Mouse (Mus musculus) MEL (cell line): ENCODE data around the gene Arhgap28. TPM values are rescaled to one million over a fixed set of nuclear protein-coding genes. Genes with fewer than 3 reads are reported as not detected.

ENCODE experiments used
- DNase-seq: peaks from one replicate; pipeline ENCODE4 v3.0.0; 2011; ENCODE audit warnings: low read depth, low spot score
- H3K27ac ChIP-seq: 2 replicates; pipeline ENCODE4 v1.5.1; 2012; ENCODE audit warnings: low read depth, mild to moderate bottlenecking, control low read depth, low read length, moderate library complexity; ENCODE audit not compliant: control insufficient read depth
- H3K27me3 ChIP-seq, 2 experiments: fragments of 150-350 bp in 1 of 2; sonication (generic) in 1 of 2; 2 replicates each; pipeline ENCODE4 v1.6.1; 2012; ENCODE audit warnings: low read length in 2 of 2, mild to moderate bottlenecking in 2 of 2, improper control_type of control experiment in 1 of 2, moderate library complexity in 1 of 2; ENCODE audit not compliant: insufficient read depth in 2 of 2, control insufficient read depth in 1 of 2
- H3K36me3 ChIP-seq, 2 experiments: 2 replicates each; pipeline ENCODE4 v1.6.1; 2012 to 2014; ENCODE audit warnings: low read length in 2 of 2, improper control_type of control experiment in 1 of 2, inconsistent platforms in 1 of 2, mild to moderate bottlenecking in 1 of 2; ENCODE audit not compliant: insufficient read depth in 2 of 2, control insufficient read depth in 1 of 2
- H3K4me1 ChIP-seq, 2 experiments: fragments of 150-350 bp in 1 of 2; sonication (generic) in 1 of 2; 2 replicates each; pipeline ENCODE4 v1.6.1; 2012; ENCODE audit warnings: low read length in 2 of 2, improper control_type of control experiment in 1 of 2, mild to moderate bottlenecking in 1 of 2; ENCODE audit not compliant: insufficient read depth in 2 of 2, control insufficient read depth in 1 of 2
- H3K4me3 ChIP-seq, 2 experiments: fragments of 150-350 bp in 1 of 2; sonication (generic) in 1 of 2; 2 replicates each; pipeline ENCODE4 v1.5.1; 2012; ENCODE audit warnings: low read depth in 2 of 2, low read length in 2 of 2, mild to moderate bottlenecking in 2 of 2, moderate library complexity in 2 of 2, control low read depth in 1 of 2, improper control_type of control experiment in 1 of 2; ENCODE audit not compliant: control insufficient read depth in 1 of 2, insufficient read depth in 1 of 2
- H3K79me2 ChIP-seq: 2 replicates; pipeline ENCODE4 v1.6.1; 2012; ENCODE audit warnings: mild to moderate bottlenecking, low read length, moderate library complexity; ENCODE audit not compliant: control insufficient read depth, poor library complexity, insufficient read depth
- H3K9ac ChIP-seq: 2 replicates; pipeline ENCODE4 v1.6.1; 2012; ENCODE audit warnings: low read depth, mild to moderate bottlenecking, control low read depth, low read length, moderate library complexity; ENCODE audit not compliant: control insufficient read depth, poor library complexity, severe bottlenecking
- H3K9me3 ChIP-seq: fragments of 150-350 bp; sonication (generic); replicated peaks from 2 replicates; pipeline ENCODE4 v1.6.1; 2012; ENCODE audit warnings: mild to moderate bottlenecking, low read length, improper control_type of control experiment, moderate library complexity; ENCODE audit not compliant: insufficient read depth
- CHD1 ChIP-seq: IDR thresholded peaks from 2 replicates; pipeline ENCODE4 v1.6.1; 2012; ENCODE audit warnings: low read depth, mild to moderate bottlenecking, inconsistent platforms, low read length, improper control_type of control experiment
- CTCF ChIP-seq, 3 experiments: IDR thresholded peaks in 2 of 3; conservative IDR thresholded peaks in 1 of 3; 2 replicates each; pipeline ENCODE4 v1.5.1; 2011 to 2012; ENCODE audit warnings: low read length in 3 of 3, low read depth in 2 of 3, mild to moderate bottlenecking in 2 of 3, improper control_type of control experiment in 1 of 3, inconsistent platforms in 1 of 3, mixed read lengths in 1 of 3, moderate library complexity in 1 of 3; ENCODE audit not compliant: control insufficient read depth in 1 of 3, insufficient read depth in 1 of 3, poor library complexity in 1 of 3, severe bottlenecking in 1 of 3
- E2F4 ChIP-seq: IDR thresholded peaks from 2 replicates; pipeline ENCODE4 v1.6.1; 2011; ENCODE audit warnings: low read depth, low read length, improper control_type of control experiment, borderline replicate concordance
- EP300 ChIP-seq, 2 experiments: IDR thresholded peaks; 2 replicates each; pipeline ENCODE4 v1.6.1; 2011; ENCODE audit warnings: improper control_type of control experiment in 2 of 2, low read length in 2 of 2, low read depth in 1 of 2, mild to moderate bottlenecking in 1 of 2
- ETS1 ChIP-seq: IDR thresholded peaks from 2 replicates; pipeline ENCODE4 v1.6.1; 2012; ENCODE audit warnings: low read depth, mild to moderate bottlenecking, inconsistent platforms, low read length, improper control_type of control experiment, moderate library complexity
- GABPA ChIP-seq: IDR thresholded peaks from 2 replicates; pipeline ENCODE4 v1.6.1; 2012; ENCODE audit warnings: low read depth, mild to moderate bottlenecking, inconsistent platforms, low read length, improper control_type of control experiment, moderate library complexity
- GATA1 ChIP-seq: IDR thresholded peaks from 2 replicates; pipeline ENCODE4 v1.6.1; 2011; ENCODE audit warnings: low read depth, low read length, improper control_type of control experiment
- JUND ChIP-seq: IDR thresholded peaks from 2 replicates; pipeline ENCODE4 v1.6.1; 2011; ENCODE audit warnings: low read depth, mild to moderate bottlenecking, improper control_type of control experiment, low read length
- MAZ ChIP-seq: IDR thresholded peaks from 2 replicates; pipeline ENCODE4 v1.6.1; 2012; ENCODE audit warnings: low read depth, mild to moderate bottlenecking, inconsistent platforms, low read length, improper control_type of control experiment
- NELFE ChIP-seq: IDR thresholded peaks from 2 replicates; pipeline ENCODE4 v1.6.1; 2011; ENCODE audit warnings: low read depth, low read length, improper control_type of control experiment
- POLR2A ChIP-seq, 2 experiments: IDR thresholded peaks; 2 replicates each; pipeline ENCODE4 v1.6.1; 2011 to 2012; ENCODE audit warnings: low read length in 2 of 2, mild to moderate bottlenecking in 2 of 2, control low read depth in 1 of 2, improper control_type of control experiment in 1 of 2, low read depth in 1 of 2, moderate library complexity in 1 of 2; ENCODE audit not compliant: control insufficient read depth in 1 of 2, insufficient read depth in 1 of 2, poor library complexity in 1 of 2
- POLR2AphosphoS2 ChIP-seq: IDR thresholded peaks from 2 replicates; pipeline ENCODE4 v1.6.1; 2011; ENCODE audit warnings: low read length, improper control_type of control experiment
- POLR2AphosphoS5 ChIP-seq: IDR thresholded peaks from 2 replicates; pipeline ENCODE4 v1.6.1; 2012; ENCODE audit warnings: low read depth, borderline replicate concordance, mild to moderate bottlenecking, inconsistent platforms, low read length, moderate library complexity, mixed read lengths
- SMC3 ChIP-seq: IDR thresholded peaks from 2 replicates; pipeline ENCODE4 v1.6.1; 2011; ENCODE audit warnings: low read depth, low read length, improper control_type of control experiment
- TBP ChIP-seq: IDR thresholded peaks from 2 replicates; pipeline ENCODE4 v1.8.0; 2011; ENCODE audit warnings: low read depth, low read length, improper control_type of control experiment
- TCF12 ChIP-seq: IDR thresholded peaks from 2 replicates; pipeline ENCODE4 v1.6.1; 2014; ENCODE audit warnings: low read depth, mild to moderate bottlenecking, inconsistent platforms, low read length, improper control_type of control experiment, moderate library complexity
- UBTF ChIP-seq: IDR thresholded peaks from 2 replicates; pipeline ENCODE4 v1.6.1; 2012; ENCODE audit warnings: low read depth, mild to moderate bottlenecking, inconsistent platforms, low read length, improper control_type of control experiment, moderate library complexity, borderline replicate concordance; ENCODE audit not compliant: insufficient read depth
- USF1 ChIP-seq: IDR thresholded peaks from 2 replicates; pipeline ENCODE4 v1.6.1; 2014; ENCODE audit warnings: low read depth, mild to moderate bottlenecking, inconsistent platforms, low read length, improper control_type of control experiment, moderate library complexity
- ZC3H11A ChIP-seq: IDR thresholded peaks from 2 replicates; pipeline ENCODE4 v1.6.1; 2012; ENCODE audit warnings: low read depth, mild to moderate bottlenecking, inconsistent platforms, low read length, improper control_type of control experiment
- ZKSCAN1 ChIP-seq: IDR thresholded peaks from 2 replicates; pipeline ENCODE4 v1.6.1; 2012; ENCODE audit warnings: low read depth, mild to moderate bottlenecking, inconsistent platforms, low read length, improper control_type of control experiment, moderate library complexity
- ZMIZ1 ChIP-seq: IDR thresholded peaks from 2 replicates; pipeline ENCODE4 v1.6.1; 2012; ENCODE audit warnings: low read depth, mild to moderate bottlenecking, inconsistent platforms, low read length, improper control_type of control experiment, moderate library complexity
- ZNF384 ChIP-seq: IDR thresholded peaks from 2 replicates; pipeline ENCODE4 v1.6.1; 2012; ENCODE audit warnings: low read depth, mild to moderate bottlenecking, inconsistent platforms, low read length, improper control_type of control experiment
- polyA plus RNA-seq, 2 experiments: library from polyadenylated mRNA; stranded (reverse) in 1 of 2; unstranded in 1 of 2; fragments of >175 nt in 1 of 2; fragments of >200 nt in 1 of 2; gene quantifications; 2 replicates each; pipeline versions ENCODE4 v1.2.1 to v1.2.4; 2012; ENCODE audit warnings: low replicate concordance in 2 of 2, low read depth in 1 of 2; ENCODE audit not compliant: insufficient read length in 2 of 2, insufficient read depth in 1 of 2, missing spikeins in 1 of 2
- total RNA-seq: library from RNA; depleted of rRNA; stranded (reverse); fragments of 300-350 nt; gene quantifications from 2 replicates; pipeline ENCODE4 v1.2.3, GENCODE M21; 2012

Arhgap28 gene
- total and polyA plus RNA-seq, 3 experiments: not detected

GRCm38 (mm10) chr17:67886326-67886725, 117.6 kb downstream of the Arhgap28 start:
- Histone ChIP-seq H3K27ac (no peak overlapping the region), H3K4me1 (no peaks in the 10 kb centered on the region), H3K27me3 (no peaks in the 10 kb centered on the region), H3K4me3 (no peak overlapping the region), H3K79me2 (no peaks in the 10 kb centered on the region), H3K36me3 (no peaks in the 10 kb centered on the region), H3K9me3 (no peaks in the 10 kb centered on the region), H3K9ac (no peak overlapping the region)
- DNase-seq: no peak
- TF ChIP-seq TCF12 (no peak), GABPA (no peak)

GRCm38 (mm10) chr17:67877599-67877998, 126.3 kb downstream of the Arhgap28 start:
- no peaks in the 10 kb centered on the region for H3K79me2 ChIP-seq
- H3K27ac ChIP-seq: no peak overlapping the region
- no peak overlapping the region for H3K4me3 ChIP-seq
- H3K27me3 ChIP-seq: no peaks in the 10 kb centered on the region
- H3K9me3 ChIP-seq: no peaks in the 10 kb centered on the region
- no peak for TF ChIP-seq POLR2AphosphoS2
- TF ChIP-seq ZMIZ1: no peak
- TF ChIP-seq JUND: no peak
- TF ChIP-seq CHD1: no peak
- no peak for TF ChIP-seq ZKSCAN1
- H3K4me1 ChIP-seq: no peaks in the 10 kb centered on the region
- no peak for DNase-seq
- no peaks in the 10 kb centered on the region for H3K36me3 ChIP-seq
- H3K9ac ChIP-seq: no peak overlapping the region

- H3K4me1 ChIP-seq: no peaks in the 10 kb centered on the region
- no peak overlapping the region for H3K9ac ChIP-seq
- H3K79me2 ChIP-seq: no peaks in the 10 kb centered on the region
- H3K27ac ChIP-seq: no peak overlapping the region
- DNase-seq: no peak
- H3K27me3 ChIP-seq: no peaks in the 10 kb centered on the region
- H3K36me3 ChIP-seq: no peaks in the 10 kb centered on the region
- H3K9me3 ChIP-seq: no peaks in the 10 kb centered on the region
- no peak overlapping the region for H3K4me3 ChIP-seq
- TF ChIP-seq GABPA (no peak), POLR2AphosphoS5 (no peak), MAZ (no peak), GATA1 (no peak), ZNF384 (no peak), NELFE (no peak), CTCF (IDR thresholded peaks at IDR 0.05 in 2 of 3, conservative IDR thresholded peaks at IDR 0.05 in 1 of 3; ENCODE audit: control insufficient read depth in 1 of 3, insufficient read depth in 1 of 3, low read depth in 2 of 3, low read length in 3 of 3, poor library complexity in 1 of 3, severe bottlenecking in 1 of 3) (no peak), CHD1 (no peak), UBTF (no peak), USF1 (no peak), ETS1 (no peak), POLR2AphosphoS2 (no peak), TBP (no peak), ZC3H11A (no peak), EP300 (IDR thresholded peaks at IDR 0.05; ENCODE audit: low read depth in 1 of 2, low read length in 2 of 2) (no peak), POLR2A (IDR thresholded peaks at IDR 0.05; ENCODE audit: control insufficient read depth in 1 of 2, insufficient read depth in 1 of 2, low read depth in 1 of 2, low read length in 2 of 2, poor library complexity in 1 of 2) (no peak), E2F4 (no peak), SMC3 (no peak)
Measured at GRCm38 (mm10) chr17:67869731-67870601, 134.0 kb downstream of the Arhgap28 start.
